Mouse (Mus musculus): ENCODE measurements around the gene Slc6a11. TPM values are rescaled to one million over a fixed set of nuclear protein-coding genes. Genes with fewer than 3 reads are reported as not detected.

Gene Slc6a11
- 0.04 and 0.09 TPM in 2 replicates for polyA plus RNA-seq (2015; fragmentation: Nextera tagmentation; extraction: Ambion mirVana)

- DNase-seq (ENCODE audit: low spot score): no peak
These were observed at the start of gene Slc6a11 for GRCm38 (mm10) chr6:114131122-114131872. TSS of gene Slc6a11 (plus strand) at chr6:114131241.

GRCm38 (mm10) chr6:114087106-114087505 lies 43.9 kb upstream of the Slc6a11 start:
- DNase-seq (ENCODE audit: low spot score): peak; percentile 22

- DNase-seq (ENCODE audit: low spot score): peak; percentile 46
These were observed 41.4 kb upstream of the Slc6a11 start for GRCm38 (mm10) chr6:114089626-114090025.

- no peak for DNase-seq (ENCODE audit: low spot score)
These were observed 38.8 kb upstream of the Slc6a11 start for GRCm38 (mm10) chr6:114092216-114092615.

GRCm38 (mm10) chr6:114094251-114094650 lies 36.8 kb upstream of the Slc6a11 start:
- no peak for DNase-seq (ENCODE audit: low spot score)

- no peak for DNase-seq (ENCODE audit: low spot score)
These were observed 34.5 kb upstream of the Slc6a11 start for GRCm38 (mm10) chr6:114096574-114096973.

GRCm38 (mm10) chr6:114101923-114102322 lies 29.1 kb upstream of the Slc6a11 start:
- DNase-seq (ENCODE audit: low spot score): no peak

GRCm38 (mm10) chr6:114119507-114119906 lies 11.5 kb upstream of the Slc6a11 start:
- DNase-seq (ENCODE audit: low spot score): no peak

GRCm38 (mm10) chr6:114125530-114125929 lies 5.5 kb upstream of the Slc6a11 start:
- no peak for DNase-seq (ENCODE audit: low spot score)

GRCm38 (mm10) chr6:114132472-114132871 lies 1.4 kb downstream of the Slc6a11 start:
- DNase-seq (ENCODE audit: low spot score): no peak

GRCm38 (mm10) chr6:114132916-114133315 lies 1.9 kb downstream of the Slc6a11 start:
- no peak for DNase-seq (ENCODE audit: low spot score)

- no peak for DNase-seq (ENCODE audit: low spot score)
These were observed 7.9 kb downstream of the Slc6a11 start for GRCm38 (mm10) chr6:114138970-114139369.

- no peak for DNase-seq (ENCODE audit: low spot score)
These were observed 10.4 kb downstream of the Slc6a11 start for GRCm38 (mm10) chr6:114141481-114141880.

GRCm38 (mm10) chr6:114142480-114142879 lies 11.4 kb downstream of the Slc6a11 start:
- DNase-seq (ENCODE audit: low spot score): no peak

- no peak for DNase-seq (ENCODE audit: low spot score)
These were observed 12.5 kb downstream of the Slc6a11 start for GRCm38 (mm10) chr6:114143544-114143943.

GRCm38 (mm10) chr6:114144447-114145105 lies 13.5 kb downstream of the Slc6a11 start:
- no peak for DNase-seq (ENCODE audit: low spot score)

- no peak for DNase-seq (ENCODE audit: low spot score)
These were observed 14.7 kb downstream of the Slc6a11 start for GRCm38 (mm10) chr6:114145650-114146329.

GRCm38 (mm10) chr6:114155720-114156119 lies 24.7 kb downstream of the Slc6a11 start:
- no peak for DNase-seq (ENCODE audit: low spot score)

GRCm38 (mm10) chr6:114158811-114159210 lies 27.8 kb downstream of the Slc6a11 start:
- DNase-seq (ENCODE audit: low spot score): no peak

- DNase-seq (ENCODE audit: low spot score): no peak
These were observed 29.7 kb downstream of the Slc6a11 start for GRCm38 (mm10) chr6:114160732-114161131.

- no peak for DNase-seq (ENCODE audit: low spot score)
These were observed 43.0 kb downstream of the Slc6a11 start for GRCm38 (mm10) chr6:114174052-114174397.

Measured in thymus, postnatal 0 days (tissue).